Mouse (Mus musculus) hindbrain, postnatal 0 days (tissue): ENCODE data around the gene Fuz. TPM values are rescaled to one million over a fixed set of nuclear protein-coding genes. Genes with fewer than 3 reads are reported as not detected.

ENCODE experiments used
- ATAC-seq: fragments of 200-750 bp; cut with Nextera tagmentation; 2 replicates; pipeline ENCODE4 v1.8.0; 2017; ENCODE audit warnings: mild to moderate bottlenecking, moderate TSS enrichment, moderate library complexity
- DNase-seq: peaks from one replicate; pipeline ENCODE4 v3.0.0-alpha.2; 2015; ENCODE audit warnings: low spot score
- H3K27ac ChIP-seq: fragments of 300-500 bp; sonication (generic); 2 replicates; pipeline ENCODE4 v1.5.1; 2014; ENCODE audit warnings: mild to moderate bottlenecking
- H3K27me3 ChIP-seq: fragments of 300-500 bp; sonication (generic); 2 replicates; pipeline ENCODE4 v1.6.1; 2014; ENCODE audit warnings: low read length, mixed read lengths; ENCODE audit not compliant: insufficient read depth
- H3K36me3 ChIP-seq: fragments of 300-500 bp; sonication (generic); 2 replicates; pipeline ENCODE4 v1.6.1; 2014; ENCODE audit warnings: low read length, mixed read lengths; ENCODE audit not compliant: insufficient read depth
- H3K4me1 ChIP-seq: fragments of 300-500 bp; sonication (generic); 2 replicates; pipeline ENCODE4 v1.6.1; 2014; ENCODE audit warnings: antibody characterized with exemption, low read length, mixed read lengths; ENCODE audit not compliant: insufficient read depth
- H3K4me2 ChIP-seq: fragments of 300-500 bp; sonication (generic); 2 replicates; pipeline ENCODE4 v1.6.1; 2014; ENCODE audit warnings: low read depth, mild to moderate bottlenecking, low read length, moderate library complexity, mixed read lengths
- H3K4me3 ChIP-seq: fragments of 300-500 bp; sonication (generic); 2 replicates; pipeline ENCODE4 v1.5.1; 2014; ENCODE audit warnings: low read length
- H3K9ac ChIP-seq: fragments of 300-500 bp; sonication (generic); replicated peaks from 2 replicates; pipeline ENCODE4 v1.6.1; 2014; ENCODE audit warnings: mild to moderate bottlenecking, low read length, moderate library complexity, mixed read lengths
- H3K9me3 ChIP-seq: fragments of 300-500 bp; sonication (generic); 2 replicates; pipeline ENCODE4 v1.6.1; 2016; ENCODE audit warnings: low read length, mixed read lengths
- CTCF ChIP-seq: IDR thresholded peaks from 2 replicates; pipeline ENCODE4 v1.5.1; 2016; ENCODE audit warnings: antibody characterized with exemption, control low read depth, low read depth
- WGBS: fragments of 180-500 bp; shearing (Covaris S2); extraction: QIAGEN DNeasy Blood & Tissue Kit; methylation state at CpG from one replicate; pipeline ENCODE4 v1.1.7; 2014; 5-methylcytosine and 5-hydroxymethylcytosine counted together
- polyA plus RNA-seq: library from polyadenylated mRNA; unstranded; fragments of >200 nt; fragmentation: Nextera tagmentation; extraction: Ambion mirVana; gene quantifications from 2 replicates; pipeline ENCODE4 v1.2.1, GENCODE M21; 2015
- total RNA-seq: library from RNA; depleted of rRNA; stranded (reverse); fragments of >200 nt; gene quantifications from 2 replicates; pipeline ENCODE4 v1.2.3, GENCODE M21; 2014

The Fuz gene
- total and polyA plus RNA-seq, 2 experiments from 2014 or later = 14.5 to 27.8 TPM

DNA sequence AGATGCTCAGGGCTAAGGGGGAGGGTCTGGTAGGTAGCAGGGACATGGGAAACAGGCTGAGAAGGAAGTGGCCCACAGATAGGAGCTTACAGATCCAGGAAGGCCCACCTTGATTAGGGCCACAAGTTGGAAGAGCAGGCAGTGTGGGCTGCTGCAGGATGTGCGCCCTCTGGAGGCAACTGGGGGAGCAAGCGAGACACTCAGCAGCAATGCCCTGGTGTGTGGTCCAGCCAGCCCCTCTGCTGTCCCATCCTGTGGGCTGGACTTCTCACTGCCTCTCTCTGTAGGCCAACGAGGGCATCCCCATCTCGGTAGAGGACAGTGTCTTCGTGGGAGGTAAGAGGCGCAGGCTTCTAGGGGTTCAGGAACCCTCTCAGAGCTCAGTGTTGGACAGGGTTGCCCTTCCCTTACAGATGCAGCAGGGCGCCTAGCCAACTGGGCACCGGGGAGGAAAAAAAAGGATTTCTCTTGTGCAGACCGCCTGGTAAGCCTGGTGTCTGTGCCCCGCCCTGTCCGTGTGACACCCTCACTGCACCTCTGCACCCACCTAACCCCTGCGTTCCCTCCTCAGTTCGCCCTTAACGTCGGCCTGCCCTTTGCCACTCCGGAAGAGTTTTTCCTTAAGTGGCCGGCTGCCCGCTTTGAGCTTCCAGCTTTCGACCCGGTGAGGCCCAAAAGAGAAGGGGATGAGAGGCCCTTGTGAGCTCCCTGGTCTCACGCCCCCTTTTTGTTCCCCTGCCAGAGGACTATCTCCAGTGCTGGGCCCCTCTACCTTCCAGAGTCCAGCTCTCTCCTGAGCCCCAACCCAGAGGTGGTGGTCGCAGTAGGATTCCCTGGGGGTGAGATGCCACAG lies 35.1 kb upstream of the Fuz start:
- no peak overlapping the region for H3K4me3 ChIP-seq
- H3K4me2 ChIP-seq = no peak overlapping the region
- H3K36me3 ChIP-seq = peaks cover 27% of the 10 kb centered on the region
- peak; percentile 94 for TF ChIP-seq CTCF
- H3K9me3 ChIP-seq = no peaks in the 10 kb centered on the region
- H3K4me1 ChIP-seq = peaks cover 7% of the 10 kb centered on the region
- ATAC-seq (peak; percentile 48), DNase-seq (peak; percentile 87)
- peak overlapping the region; percentile 36; the same call in 1 of the 2 replicates for H3K27ac ChIP-seq
- WGBS = 51% methylated on average over 22 of the region's 22 CpGs
- H3K9ac ChIP-seq = no peak overlapping the region
- no peaks in the 10 kb centered on the region for H3K27me3 ChIP-seq

DNA sequence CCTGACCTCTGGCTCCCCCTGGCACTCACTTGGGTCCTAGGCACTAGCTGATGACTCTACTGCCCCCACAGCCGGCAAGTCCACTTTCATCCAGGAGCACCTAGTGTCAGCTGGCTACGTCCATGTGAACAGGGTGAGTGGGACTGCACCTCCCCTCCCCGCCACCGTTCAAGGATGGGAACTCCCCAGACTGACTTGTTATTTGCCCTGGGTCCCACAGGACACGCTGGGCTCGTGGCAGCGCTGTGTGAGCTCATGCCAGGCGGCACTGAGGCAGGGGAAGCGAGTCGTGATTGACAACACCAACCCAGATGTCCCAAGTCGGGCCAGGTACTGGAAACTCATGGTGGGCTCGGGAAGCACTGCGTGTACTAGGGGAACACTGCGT lies 34.5 kb upstream of the Fuz start:
- no peak for ATAC-seq

DNA sequence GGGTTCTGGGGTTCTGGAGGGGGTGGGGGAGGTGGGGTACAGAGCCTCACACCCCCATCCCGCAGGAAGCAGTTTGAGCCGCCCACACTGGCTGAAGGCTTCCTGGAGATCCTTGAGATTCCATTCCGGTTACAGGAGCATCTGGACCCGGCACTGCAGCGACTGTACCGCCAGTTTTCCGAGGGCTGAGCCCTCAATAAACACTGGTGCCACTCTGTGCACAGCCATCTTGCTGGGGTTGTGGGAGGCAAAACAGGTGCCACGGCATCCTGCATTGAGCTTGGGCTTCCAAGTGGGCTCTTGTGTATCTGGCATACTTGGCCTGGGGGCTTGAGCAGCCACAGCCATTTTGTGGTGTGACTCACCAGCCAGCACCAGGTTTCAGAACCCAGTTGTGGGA lies 33.4 kb upstream of the Fuz start:
- H3K9ac ChIP-seq = no peak overlapping the region
- no peak for ATAC-seq
- TF ChIP-seq CTCF = no peak
- H3K36me3 ChIP-seq = peaks cover 27% of the 10 kb centered on the region
- H3K4me3 ChIP-seq = no peak overlapping the region
- no peaks in the 10 kb centered on the region for H3K27me3 ChIP-seq
- H3K4me2 ChIP-seq = no peak overlapping the region
- DNase-seq = no peak
- no peaks in the 10 kb centered on the region for H3K9me3 ChIP-seq
- 79% methylated on average over 8 of the region's 8 CpGs for WGBS
- H3K27ac ChIP-seq = no peak overlapping the region
- H3K4me1 ChIP-seq = peaks cover 23% of the 10 kb centered on the region

More for the DNA sequence above, 34.5 kb upstream of the Fuz start:
- Histone ChIP-seq H3K36me3 (peaks cover 27% of the 10 kb centered on the region), H3K27me3 (no peaks in the 10 kb centered on the region), H3K9me3 (no peaks in the 10 kb centered on the region), H3K4me3 (no peak overlapping the region), H3K4me2 (no peak overlapping the region), H3K4me1 (peaks cover 13% of the 10 kb centered on the region), H3K27ac (peak overlapping the region; percentile 36; the same call in 1 of the 2 replicates), H3K9ac (no peak overlapping the region)
- TF ChIP-seq CTCF = 0 out of 2 replicates have a peak, but pooled peaks have one; percentile 13
- DNase-seq = no peak
- WGBS = 70% methylated on average over 14 of the region's 14 CpGs

DNA sequence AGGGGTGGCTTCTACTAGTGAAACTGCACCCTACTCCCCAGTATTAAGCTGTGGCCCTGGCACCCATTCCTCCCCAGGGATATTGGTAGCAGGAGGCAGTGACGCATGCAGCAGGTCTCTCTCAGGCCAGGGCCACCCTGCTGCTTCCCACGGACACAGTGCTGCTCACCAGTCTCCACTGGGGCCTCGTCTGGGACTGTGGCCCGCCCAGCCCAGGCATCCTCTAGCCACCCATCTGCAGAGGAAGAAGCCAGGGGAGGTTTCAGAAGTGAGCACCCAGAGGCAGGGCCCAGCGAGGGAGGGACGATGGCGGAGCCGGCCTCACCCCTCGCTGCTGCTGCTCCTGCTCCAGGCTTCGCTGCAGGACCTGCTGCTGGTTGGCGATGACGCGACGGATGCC lies 32.7 kb upstream of the Fuz start:
- DNase-seq (no peak), ATAC-seq (no peak)
- Histone ChIP-seq H3K4me2 (no peak overlapping the region), H3K27me3 (no peaks in the 10 kb centered on the region), H3K4me1 (peaks cover 27% of the 10 kb centered on the region), H3K9ac (no peak overlapping the region), H3K4me3 (no peak overlapping the region), H3K36me3 (peaks cover 27% of the 10 kb centered on the region), H3K9me3 (no peaks in the 10 kb centered on the region), H3K27ac (no peak overlapping the region)
- TF ChIP-seq CTCF = no peak
- WGBS = 91% methylated on average over 14 of the region's 14 CpGs

DNA sequence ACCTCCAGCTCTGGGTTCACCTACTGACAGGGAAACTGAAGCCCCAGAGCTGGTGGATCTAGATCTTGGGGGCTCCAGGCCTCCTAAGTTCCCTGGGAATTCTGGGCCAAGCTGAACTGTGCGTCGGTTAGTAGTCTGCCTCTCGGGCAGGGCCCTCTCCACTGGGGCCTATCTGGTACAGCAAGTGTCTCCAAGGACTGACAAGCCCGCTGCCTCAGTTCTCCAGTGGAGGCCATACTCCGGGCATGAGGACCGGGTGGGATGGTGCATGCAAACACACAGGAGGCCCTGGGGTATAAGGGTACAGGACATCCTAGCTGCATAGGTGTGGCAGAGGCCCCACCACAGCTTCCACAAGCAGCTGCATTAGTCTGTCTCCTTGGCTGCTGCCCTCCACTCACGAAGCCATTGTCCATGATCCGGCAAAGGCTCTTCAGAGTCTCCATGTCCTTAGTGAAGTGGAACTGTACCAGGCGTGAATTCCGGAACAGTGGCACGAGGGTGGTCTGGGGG lies 31.8 kb upstream of the Fuz start:
- H3K4me2 ChIP-seq = no peak overlapping the region
- ATAC-seq (no peak), DNase-seq (no peak)
- WGBS = 81% methylated on average over 11 of the region's 11 CpGs
- peaks cover 27% of the 10 kb centered on the region for H3K36me3 ChIP-seq
- H3K9ac ChIP-seq = no peak overlapping the region
- no peak overlapping the region for H3K4me3 ChIP-seq
- H3K27me3 ChIP-seq = no peaks in the 10 kb centered on the region
- peaks cover 25% of the 10 kb centered on the region for H3K4me1 ChIP-seq
- no peaks in the 10 kb centered on the region for H3K9me3 ChIP-seq
- no peak overlapping the region for H3K27ac ChIP-seq
- TF ChIP-seq CTCF = no peak

DNA sequence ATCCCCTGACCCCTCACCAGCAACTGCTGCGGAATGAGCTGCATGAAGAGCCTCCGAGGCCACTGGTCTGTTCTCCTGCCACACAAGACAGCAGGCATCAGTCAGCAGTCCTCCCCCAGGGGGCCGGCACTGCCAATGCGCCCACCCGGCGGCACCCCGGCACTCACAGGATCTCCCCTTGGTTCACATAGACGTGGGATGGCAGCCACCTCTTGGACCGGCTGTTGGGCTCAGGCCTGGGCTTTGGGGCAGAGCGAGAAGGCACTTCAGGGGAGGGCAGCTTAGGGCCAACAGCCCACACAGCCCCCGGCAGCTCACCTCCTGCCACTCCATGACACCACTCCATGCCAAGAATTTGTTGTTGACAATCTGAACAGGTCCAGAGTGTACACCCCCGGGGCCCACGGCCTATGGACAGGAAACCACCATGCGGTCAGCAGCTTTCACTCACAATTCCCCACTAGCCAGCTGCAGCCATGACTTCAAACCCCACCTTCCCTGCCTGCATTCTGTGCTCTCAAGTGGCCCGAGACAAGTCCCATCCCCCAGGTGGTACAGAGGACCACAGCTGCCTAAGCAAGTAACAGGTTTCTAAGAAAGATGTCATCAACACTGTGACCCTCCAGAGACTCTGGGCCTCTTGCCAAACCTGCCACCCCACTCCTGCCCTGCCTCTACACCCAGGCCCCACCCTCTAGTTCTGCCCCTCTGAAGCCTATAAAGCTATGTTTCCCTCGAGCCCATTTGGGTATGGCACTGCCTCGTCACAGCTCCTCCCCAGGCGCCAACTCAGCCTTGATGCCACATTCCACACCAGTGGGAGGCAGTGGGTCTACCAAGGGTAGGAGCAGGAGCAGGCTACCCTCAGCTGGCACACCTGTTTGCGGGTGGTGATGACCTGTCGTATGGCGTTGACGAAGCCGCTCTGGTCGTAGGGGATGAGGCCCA lies 31.0 kb upstream of the Fuz start:
- no peaks in the 10 kb centered on the region for H3K9me3 ChIP-seq
- no peak overlapping the region for H3K4me2 ChIP-seq
- no peak for ATAC-seq
- DNase-seq = no peak
- H3K27ac ChIP-seq = peak overlapping the region; percentile 70; the same call in 1 of the 2 replicates
- TF ChIP-seq CTCF = no peak
- H3K4me1 ChIP-seq = peaks cover 25% of the 10 kb centered on the region
- peaks cover 27% of the 10 kb centered on the region for H3K36me3 ChIP-seq
- H3K4me3 ChIP-seq = no peak overlapping the region
- WGBS = 69% methylated on average over 24 of the region's 24 CpGs
- H3K9ac ChIP-seq = peak overlapping the region; percentile 2; the same call in 1 of the 2 replicates
- no peaks in the 10 kb centered on the region for H3K27me3 ChIP-seq
